11 mouse cellular contexts compared by ENCODE assay signal in genomic region chr16:45259663-45260062, GRCm38 (mm10). TPM values are rescaled to one million over a fixed set of nuclear protein-coding genes. Genes with fewer than 3 reads are reported as not detected.
A peak's percentile ranks its signal among the peaks of the same experiment; 100 is the strongest.
DNase-seq lines count a peak whose midpoint lies in the region; ATAC-seq and TF ChIP-seq lines count a peak whose summit lies in the region.
"Had no signal": no experiment of that assay in that cellular context is flagged by ENCODE, and none has a peak within 500 bp of the region (broad histone marks: within the 10 kb centered on the region; RNA-seq: fewer than 3 reads in every experiment).

No protein-coding gene starts in this region.

- no peaks in the 10 kb centered on the region for H3K4me1 ChIP-seq in kidney, postnatal 0 days (replicated peaks; ENCODE audit: insufficient read depth, low read length)

- H3K4me3 ChIP-seq in kidney, postnatal 0 days (replicated peaks; ENCODE audit: low read depth, low read length) = no peak overlapping the region

- TF ChIP-seq CTCF in kidney, postnatal 0 days (IDR thresholded peaks at IDR 0.05; ENCODE audit: low read depth) = peak; percentile 23; the same call in 1 of the 2 replicates

- WGBS in kidney, postnatal 0 days = 96% methylated on average over 2 of the region's 2 CpGs

- no peaks in the 10 kb centered on the region for H3K27me3 ChIP-seq in kidney, postnatal 0 days (ENCODE audit: insufficient read depth, low read length)

- no peak overlapping the region for H3K27ac ChIP-seq in kidney, postnatal 0 days
- H3K27ac ChIP-seq: hindbrain, postnatal 0 days had no signal

- H3K9ac ChIP-seq in kidney, postnatal 0 days (ENCODE audit: low read depth, low read length) = no peak overlapping the region

- peak; percentile 15 for DNase-seq in kidney, postnatal 0 days (ENCODE audit: low spot score)
- no peak for DNase-seq in kidney, adult 11 months
- DNase-seq in CD4-positive, CD25-positive, alpha-beta regulatory T cell, adult 2 months (ENCODE audit: low read depth, low spot score) = peak; percentile 81
- peak; percentile 57 for DNase-seq in ZHBTc4 (ENCODE audit: low read depth, low spot score)
- peak; percentile 71 for DNase-seq in naive thymus-derived CD4-positive, alpha-beta T cell, adult 2 months (ENCODE audit: low read depth)
- no peak for DNase-seq in retina, postnatal 1 day
- DNase-seq in urinary bladder, postnatal 14 days (ENCODE audit: low spot score) = no peak
- no peak for DNase-seq in left cerebral cortex, postnatal 36 days (ENCODE audit: low spot score in 2 of 2)
- DNase-seq: cerebellum, adult 2 months; lung, postnatal 10 days had no signal

- no peaks in the 10 kb centered on the region for H3K36me3 ChIP-seq in kidney, postnatal 0 days (ENCODE audit: insufficient read depth, low read length)

- ATAC-seq in kidney, postnatal 0 days (replicated peaks; ENCODE audit: low FRiP score, low read depth) = no peak
- ATAC-seq: hindbrain, postnatal 0 days had no signal

- intact Hi-C loops in left cerebral cortex, postnatal 36 days (cut with DNase I) = no loop called here

- no peaks in the 10 kb centered on the region for H3K9me3 ChIP-seq in kidney, postnatal 0 days (replicated peaks; ENCODE audit: low read length)

- no peak overlapping the region for H3K4me2 ChIP-seq in kidney, postnatal 0 days (ENCODE audit: low read length)

RNA-seq across cellular contexts. Expression of gene Btla, which starts 35.5 kb away (rescaled TPM):
- 0.14 TPM in 1 of 2 replicates, not detected in the other for polyA plus RNA-seq in kidney, postnatal 0 days (2015; fragmentation: Nextera tagmentation; extraction: Ambion mirVana)
- total RNA-seq in left cerebral cortex, postnatal 36 days (2021) = under 1 TPM; 0.20 to 0.63 TPM

Comparison
In these comparisons a context has a peak if more than half of its experiments do, and no peak if none do; other contexts are left out.
1. DNase-seq: peak in kidney, postnatal 0 days (single experiment), CD4-positive, CD25-positive, alpha-beta regulatory T cell, adult 2 months (single experiment), ZHBTc4 (single experiment) and naive thymus-derived CD4-positive, alpha-beta T cell, adult 2 months (single experiment); none in kidney, adult 11 months (single experiment), retina, postnatal 1 day (single experiment), urinary bladder, postnatal 14 days (single experiment) and left cerebral cortex, postnatal 36 days (0 of 2).